Mouse (Mus musculus) 3134 (cell line): ENCODE results near the gene Tmem107.
"Not testable (repeated sequence)": the region's sequence is repeated elsewhere in the genome, so short reads cannot be mapped to it uniquely, and the experiment has no call there.

Source experiments
- DNase-seq: peaks from one replicate; pipeline ENCODE4 v3.0.0-alpha.2; 2011; ENCODE audit warnings: low spot score; ENCODE audit not compliant: insufficient read length; ENCODE audit errors: extremely low read depth

Gene Tmem107

DNA sequence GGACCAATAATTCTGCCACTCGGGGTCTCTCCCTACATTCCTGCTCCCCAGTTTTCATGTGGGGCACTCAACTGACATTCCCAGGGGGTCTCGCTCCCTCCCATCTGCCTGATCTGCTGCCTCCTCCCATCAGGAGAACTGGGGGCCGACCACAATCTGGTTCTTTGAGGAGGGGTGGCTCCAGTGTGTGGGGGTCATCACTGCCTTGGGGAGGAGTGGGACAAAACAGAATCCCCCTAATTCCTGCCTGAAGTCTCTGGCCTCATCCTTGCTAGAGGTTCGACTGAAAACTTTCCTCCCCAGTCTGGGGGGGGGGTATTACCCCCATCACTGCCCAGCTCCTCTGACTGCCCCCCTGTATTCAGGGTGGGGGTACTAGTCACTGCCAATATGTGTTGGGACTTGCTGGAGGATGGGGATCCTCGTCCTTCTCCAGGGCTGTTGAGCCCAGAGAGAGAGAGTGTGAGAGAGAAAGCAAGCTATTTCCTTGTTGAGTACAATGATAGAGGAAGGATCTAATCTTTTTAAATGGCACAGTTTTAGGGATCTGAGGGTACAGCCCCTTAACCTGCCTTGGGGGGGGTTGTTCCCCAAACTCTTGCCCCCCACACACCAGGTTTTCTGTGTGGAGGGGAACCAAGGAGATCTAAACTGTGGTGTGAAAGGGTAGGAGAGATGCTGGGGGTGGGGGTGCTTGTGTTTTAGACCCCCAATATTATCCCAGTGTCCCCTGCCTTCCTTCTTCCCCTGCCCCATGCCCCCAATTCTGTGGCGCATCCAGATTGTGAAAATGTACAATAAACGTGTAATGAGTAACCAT lies 21.2 kb downstream of the Tmem107 start:
- no peak for DNase-seq

DNA sequence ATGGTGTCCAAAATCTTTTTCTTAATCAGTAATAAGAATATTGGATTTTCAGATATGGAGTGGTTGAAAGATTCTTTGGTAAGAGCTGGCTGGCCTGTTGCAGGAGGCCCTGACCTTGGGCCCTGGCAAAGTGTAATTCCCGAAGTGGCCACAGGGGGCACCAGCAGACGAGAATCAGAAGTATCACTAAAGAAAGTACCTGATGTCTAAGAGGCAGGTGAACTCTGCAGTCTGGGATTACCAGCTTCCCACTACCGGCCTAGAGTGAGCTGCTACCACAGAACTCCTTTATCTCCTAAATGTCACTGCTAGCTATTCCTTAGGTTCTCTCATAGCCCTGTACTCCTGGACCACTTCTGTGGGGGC lies 21.8 kb downstream of the Tmem107 start:
- peak; percentile 48 for DNase-seq

DNA sequence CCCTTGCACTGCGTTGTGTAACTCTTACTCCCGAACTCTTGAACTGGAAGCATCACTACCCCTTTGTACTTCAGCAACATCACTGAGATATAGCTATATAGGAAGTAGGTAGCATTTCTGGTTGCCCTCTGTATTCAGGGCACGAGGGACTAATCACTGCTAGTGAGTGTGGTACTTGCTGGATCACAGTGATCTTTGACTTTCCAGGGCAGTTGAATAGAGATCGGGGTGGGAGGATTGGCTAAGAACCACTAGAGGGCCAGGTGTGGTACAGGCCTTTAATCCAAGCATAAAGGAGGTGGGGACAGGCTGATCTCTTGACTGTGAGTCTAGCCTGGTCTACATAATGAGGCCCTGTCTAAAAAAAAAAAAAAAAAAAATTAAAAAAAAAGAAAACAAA lies 22.3 kb downstream of the Tmem107 start:
- no peak for DNase-seq

DNA sequence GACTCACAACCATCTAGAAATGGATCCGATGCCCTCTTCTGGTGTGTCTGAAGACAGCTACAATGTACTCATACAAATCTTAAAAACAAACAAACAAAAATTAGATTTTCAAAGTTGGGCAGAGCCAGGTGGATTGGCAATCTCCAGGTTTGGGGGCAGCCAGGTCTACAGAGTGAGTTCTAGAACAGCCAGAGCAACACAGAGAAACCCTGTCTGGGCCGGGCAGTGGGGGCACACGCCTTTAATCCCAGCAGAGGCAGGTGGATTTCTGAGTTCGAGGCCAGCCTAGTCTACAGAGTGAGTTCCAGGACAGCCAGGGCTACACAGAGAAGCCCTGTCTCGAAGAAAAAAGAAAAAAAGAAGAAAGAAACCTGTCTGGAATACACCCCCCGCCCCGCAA lies 23.2 kb downstream of the Tmem107 start:
- not testable (repeated sequence) for DNase-seq

DNA sequence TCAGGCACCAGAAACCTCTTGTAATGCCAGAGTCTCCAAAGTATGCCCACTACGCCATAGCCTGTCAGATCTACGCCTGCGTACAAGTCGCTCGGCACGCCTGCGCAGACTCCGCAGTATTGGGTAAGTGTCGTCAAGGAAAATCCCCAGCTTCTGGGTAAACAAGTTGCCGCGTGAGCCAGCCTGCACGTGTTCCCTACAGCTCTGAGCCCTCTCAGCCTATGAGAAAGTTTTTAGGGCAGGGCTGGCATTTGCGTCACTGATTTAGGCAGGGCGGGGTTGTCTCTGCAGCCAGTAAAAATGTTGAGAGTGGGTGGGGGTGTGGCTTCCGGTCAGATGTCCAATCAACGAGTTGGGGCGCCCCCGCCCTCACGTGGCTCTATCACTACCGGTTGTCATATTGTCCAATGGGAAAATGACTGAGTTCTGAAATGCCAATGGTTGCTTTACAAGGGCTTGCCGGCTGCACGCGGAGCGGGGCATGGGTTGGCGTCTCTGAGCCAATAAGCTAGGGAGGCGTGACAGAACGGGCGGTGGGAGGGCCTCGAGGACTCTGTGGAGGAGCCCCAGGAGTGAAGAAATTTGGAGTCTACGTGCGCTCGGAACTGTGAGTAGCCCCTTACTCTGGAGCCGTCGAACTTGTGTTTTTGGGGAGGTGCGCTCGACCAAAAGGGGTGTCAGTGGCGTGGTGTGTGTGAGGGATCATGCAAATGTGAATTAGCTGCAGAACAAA lies 24.3 kb downstream of the Tmem107 start, which contains the start of gene Per1:
Gene Per1 (plus strand): TSS at position 521 of the 733 bp plus-strand sequence.
- peak; percentile 98 for DNase-seq

DNA sequence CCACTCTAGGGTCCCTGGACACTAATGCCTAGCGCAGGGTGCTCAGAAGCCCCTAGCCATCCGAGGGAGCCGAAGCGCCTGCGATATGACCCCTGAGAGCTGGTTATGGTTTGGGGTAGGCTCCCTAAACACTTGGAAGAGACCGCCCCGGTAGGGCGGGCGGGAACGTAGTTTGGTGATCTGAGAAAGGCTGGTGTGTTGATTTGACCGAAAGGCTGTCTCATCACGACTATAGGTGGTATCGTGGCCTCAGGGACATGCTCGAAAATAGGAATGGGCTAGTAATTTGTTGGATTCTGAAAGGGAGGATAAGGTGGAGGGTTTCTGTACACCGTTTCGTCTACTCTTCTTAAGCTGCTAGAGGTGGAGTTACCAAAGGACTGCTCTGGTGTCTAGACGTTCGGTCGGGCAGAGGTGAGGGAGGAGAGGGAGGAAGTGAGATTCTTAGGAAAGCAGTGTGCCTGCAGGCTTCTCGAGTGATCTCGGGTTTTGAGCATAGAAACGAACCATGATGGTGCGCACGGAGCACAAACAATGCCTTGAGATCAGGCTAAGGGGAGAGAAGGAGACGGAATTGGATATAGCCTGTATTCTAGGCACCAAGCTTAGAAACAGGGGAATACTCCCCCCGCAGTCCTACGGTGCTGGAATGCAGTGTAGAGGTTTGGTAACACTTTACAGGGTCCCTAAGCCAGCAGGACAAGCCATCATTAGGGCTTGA lies 25.1 kb downstream of the Tmem107 start:
- DNase-seq: no peak

DNA sequence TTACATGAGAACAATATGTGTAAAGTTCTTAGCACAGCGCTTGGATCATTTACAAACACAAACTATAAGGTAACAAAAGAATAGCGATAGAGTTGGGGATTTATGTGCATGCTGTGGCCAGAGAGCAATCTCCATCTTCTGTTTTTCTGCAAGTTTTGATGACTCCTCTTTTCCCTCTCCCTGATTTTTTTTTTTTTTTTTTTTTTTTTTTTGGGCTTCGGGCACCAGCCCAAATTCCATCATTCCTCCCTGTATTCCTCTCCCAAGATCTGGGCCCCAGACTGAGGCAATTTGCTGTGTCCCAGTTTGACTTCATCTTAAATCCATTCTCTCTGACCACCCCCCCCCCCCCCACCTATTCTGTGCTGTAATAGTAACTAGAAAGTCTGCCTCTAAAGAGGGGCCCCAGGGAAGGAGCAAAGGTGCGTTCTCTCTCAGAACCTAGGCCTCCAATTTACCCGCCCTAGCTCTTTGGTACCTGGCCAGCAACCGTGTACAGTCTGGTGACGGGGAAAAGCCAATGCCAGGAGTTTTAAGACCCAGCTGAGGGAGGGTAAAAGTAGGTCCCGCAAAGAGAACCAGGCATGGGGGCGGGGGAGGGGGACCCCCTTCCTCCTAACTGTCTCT lies 25.9 kb downstream of the Tmem107 start:
- no peak for DNase-seq

DNA sequence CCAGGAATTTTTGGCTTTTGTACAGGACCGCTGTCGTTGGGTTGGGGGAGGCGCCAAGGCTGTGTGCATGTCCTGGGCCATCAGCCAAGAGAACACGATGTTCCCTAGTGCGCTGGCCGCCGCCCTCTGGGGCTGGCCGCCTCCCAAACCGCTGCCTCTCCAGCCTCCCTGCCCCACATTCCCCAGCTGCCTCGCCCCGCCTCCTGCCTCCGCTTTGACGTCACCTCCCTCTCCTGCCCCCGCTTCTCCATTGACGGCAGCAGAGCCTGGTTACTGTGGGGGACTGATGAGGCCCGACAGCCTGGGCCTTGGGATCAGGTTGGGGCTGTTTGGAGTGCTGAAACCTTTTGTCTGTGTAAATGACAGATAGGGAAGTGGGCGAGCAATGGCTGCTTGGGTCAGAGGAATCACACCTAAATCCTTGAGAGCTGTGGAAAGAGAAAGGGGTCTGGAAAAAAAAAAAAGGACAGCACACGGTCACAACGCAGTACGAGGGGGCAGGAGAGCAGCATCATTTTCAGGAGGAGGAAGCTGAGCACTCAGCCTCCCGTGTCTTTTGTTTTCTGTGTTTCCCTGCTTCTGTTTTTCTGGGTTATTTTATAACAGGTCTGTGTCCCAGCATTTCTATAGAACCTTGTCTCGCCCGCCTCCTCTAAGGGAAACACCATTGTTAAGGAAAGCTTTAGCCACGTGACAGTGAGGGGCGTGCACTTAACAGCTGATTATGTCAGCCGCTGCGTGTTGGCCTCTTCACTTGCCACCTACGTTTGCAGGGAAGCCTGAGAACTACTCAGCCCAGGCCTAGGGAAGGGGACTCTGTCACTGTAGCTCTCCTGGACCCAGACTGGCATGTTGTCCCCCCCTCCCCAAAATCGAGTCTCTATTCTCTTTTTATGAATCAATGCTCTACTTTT lies 26.6 kb downstream of the Tmem107 start:
- peak; percentile 97 for DNase-seq

DNA sequence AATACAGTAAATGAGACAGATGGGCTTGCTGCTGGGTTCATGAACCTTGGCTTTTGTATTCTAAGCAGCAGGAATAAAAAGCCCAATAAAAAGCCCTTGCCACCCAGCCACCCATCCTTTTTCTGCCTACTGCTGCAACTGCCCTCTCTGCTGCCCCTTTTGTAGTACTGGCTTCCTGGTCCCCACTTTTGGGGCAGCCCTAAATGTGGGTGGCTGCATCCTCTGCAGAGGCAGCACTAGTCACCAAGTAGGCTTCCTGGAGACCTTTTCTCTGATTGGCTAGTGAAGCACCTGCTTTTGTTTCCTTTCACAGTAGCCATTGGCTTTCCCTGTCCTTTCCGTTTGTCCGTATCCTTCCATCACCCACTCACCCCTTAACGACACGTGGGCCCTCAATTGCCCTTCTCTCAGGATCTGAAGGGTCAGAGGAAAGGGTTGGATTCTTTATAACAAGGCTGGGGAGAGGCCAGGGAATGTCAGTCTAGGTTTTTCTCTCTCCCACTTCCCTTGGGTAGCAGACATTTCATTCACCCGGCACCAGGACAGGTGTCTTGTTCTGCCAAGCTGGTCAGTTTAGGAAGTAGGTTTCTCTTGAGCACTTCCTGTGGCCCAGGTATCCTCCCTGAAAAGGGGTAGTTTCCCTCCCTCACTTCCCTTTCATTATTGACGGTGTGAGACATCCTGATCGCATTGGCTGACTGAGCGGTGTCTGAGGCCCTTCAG lies 27.6 kb downstream of the Tmem107 start:
- no peak for DNase-seq

DNA sequence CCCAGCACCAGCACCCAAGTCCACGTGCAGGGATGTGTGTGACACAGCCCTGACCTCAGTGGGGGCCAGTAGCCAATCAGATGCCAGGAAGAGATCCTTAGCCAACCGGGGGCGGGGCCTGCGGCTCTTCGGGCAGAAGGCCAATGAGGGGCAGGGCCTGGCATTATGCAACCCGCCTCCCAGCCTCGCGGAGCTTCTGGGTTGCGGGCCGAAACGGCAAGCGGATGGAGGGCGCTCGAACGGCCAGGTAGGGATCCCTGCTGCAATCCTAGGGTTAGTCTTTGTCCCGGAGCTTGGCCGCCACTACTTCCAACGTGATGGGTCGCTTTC lies 28.1 kb downstream of the Tmem107 start:
- DNase-seq: peak; percentile 98

DNA sequence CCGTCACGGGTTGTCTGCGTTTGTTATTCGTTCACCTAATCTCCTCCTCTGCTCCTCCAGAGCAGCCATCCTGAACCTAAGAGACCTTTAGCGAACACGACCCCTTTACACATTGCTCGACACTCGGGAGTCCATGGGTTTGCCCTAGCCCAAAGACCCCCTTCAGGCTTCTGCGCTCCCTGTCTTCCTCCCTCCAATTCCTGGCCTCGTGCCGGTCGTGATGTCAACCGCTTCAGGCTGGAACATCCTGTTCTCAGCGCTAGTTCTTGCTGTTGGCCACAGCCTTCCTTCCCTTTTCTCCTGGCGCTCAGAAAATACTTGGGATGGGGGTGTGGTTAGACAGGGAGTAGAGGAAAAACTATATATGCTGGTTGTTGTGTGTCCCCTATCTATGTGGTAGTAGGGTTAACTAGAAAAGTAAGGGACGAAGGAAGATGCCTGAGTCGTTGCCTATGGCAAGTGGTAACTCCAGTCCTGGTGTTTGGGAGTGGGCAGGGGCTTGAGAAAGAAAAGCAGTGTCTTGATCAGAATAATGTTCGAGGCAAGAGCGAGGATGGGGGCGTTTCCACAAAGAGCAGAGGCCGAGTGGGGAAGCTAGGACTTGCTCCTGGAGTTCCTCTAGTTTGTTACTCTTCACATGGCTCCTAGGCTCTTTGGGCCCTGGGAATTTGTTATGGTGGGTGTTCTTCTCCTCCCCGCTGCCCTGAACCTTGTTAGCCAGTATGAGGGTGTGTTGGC lies 28.7 kb downstream of the Tmem107 start:
- DNase-seq: no peak

DNA sequence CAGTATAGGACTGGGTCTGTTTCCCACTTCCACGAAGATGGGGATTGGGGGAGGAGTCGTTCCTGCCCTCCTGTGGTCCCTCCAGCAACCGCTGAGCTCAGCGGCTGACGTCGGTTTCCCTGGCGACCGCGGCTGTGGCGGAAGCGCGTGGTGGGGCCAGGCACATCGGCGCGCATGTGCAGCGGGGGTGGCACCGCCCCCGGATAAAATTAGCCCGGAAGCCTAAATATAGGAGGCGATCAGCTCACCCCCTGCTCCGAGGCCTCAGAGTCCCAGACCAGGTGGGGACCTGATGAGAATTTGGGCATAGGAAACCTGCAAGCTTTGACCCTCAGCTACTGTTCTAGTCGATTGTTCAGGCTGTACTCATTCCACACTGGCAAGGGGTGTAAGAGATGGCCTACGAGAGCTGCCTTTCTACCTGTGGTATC lies 29.3 kb downstream of the Tmem107 start:
- peak; percentile 91 for DNase-seq

DNA sequence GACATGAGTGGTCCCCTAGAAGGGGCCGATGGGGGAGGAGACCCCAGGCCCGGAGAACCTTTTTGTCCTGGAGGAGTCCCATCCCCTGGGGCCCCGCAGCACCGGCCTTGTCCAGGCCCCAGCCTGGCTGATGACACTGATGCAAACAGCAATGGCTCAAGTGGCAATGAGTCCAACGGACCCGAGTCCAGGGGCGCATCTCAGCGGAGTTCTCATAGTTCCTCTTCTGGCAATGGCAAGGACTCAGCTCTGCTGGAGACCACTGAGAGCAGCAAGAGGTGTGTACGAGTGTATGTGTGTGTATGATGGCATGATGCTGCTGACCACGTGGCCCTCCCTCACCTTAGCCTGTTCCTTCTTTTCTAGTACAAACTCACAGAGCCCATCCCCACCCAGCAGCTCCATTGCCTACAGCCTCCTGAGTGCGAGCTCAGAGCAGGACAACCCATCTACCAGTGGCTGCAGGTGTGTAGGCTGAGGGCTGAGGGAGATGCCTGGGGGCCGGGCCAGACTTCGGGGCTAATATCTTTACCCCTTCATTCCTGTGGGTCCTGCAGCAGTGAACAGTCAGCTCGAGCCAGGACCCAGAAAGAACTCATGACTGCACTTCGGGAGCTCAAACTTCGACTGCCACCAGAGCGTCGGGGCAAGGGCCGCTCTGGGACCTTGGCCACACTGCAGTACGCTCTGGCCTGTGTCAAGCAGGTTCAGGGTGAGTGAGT lies 30.2 kb downstream of the Tmem107 start:
- no peak for DNase-seq

DNA sequence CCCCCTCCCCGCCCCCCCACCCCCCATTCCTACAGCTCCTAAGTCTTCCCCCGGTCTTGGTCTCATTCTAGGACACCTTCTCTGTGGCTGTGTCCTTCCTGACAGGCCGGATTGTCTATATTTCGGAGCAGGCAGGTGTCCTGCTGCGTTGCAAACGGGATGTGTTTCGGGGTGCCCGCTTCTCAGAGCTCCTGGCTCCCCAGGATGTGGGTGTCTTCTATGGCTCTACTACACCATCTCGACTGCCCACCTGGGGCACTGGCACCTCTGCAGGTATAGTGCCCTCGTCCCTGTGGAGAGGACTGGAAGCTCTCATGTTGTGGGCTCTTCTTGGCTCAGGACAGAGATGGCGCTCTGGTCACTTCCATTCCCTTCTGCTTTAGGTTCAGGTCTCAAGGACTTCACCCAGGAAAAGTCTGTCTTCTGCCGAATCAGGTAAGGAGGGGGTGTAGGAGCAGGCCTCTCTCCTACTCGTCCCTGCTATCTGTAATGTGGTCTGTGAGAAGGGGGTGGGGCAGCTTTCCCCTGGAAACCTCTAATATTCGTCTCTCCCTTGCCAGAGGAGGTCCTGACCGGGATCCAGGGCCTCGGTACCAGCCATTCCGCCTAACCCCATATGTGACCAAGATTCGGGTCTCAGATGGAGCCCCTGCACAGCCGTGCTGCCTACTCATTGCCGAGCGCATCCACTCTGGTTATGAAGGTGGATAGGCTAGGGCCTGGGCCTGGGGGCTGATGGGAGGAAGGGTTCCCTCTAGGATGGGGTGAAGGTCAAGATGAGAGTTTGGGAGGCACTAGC lies 31.2 kb downstream of the Tmem107 start:
- DNase-seq: no peak

DNA sequence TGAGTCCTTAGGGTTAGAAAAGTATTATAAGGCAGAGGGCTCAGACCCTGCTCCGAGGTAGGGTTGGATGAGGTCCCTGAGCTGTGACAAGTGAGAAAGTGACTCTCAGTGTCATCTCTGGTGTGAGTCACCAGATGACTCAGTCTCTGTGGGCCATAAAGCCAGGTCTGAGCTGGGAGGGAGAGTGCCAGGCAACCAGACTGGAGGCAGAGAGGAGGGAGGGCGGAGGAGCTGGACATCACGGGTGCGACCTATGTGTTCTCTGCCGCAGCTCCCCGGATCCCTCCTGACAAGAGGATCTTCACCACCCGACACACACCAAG lies 31.8 kb downstream of the Tmem107 start:
- peak; percentile 72 for DNase-seq

DNA sequence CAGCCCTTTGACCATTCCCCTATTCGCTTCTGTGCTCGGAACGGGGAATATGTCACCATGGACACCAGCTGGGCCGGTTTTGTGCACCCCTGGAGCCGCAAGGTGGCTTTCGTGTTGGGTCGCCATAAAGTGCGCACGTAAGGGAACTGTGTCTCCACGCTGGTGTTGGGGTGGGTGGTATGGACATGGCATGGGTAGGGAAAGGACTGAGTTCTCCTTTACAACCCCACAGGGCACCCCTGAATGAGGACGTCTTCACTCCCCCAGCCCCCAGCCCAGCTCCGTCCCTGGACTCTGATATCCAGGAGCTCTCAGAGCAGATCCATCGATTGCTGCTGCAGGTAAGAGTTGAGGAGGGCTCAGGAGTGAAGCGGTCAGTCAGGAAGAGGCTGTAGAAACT lies 32.5 kb downstream of the Tmem107 start:
- DNase-seq: no peak
